14 mouse cellular contexts compared by ENCODE assay signal in genomic region chr1:68501561-68501960, GRCm38 (mm10).
DNase-seq lines count a peak whose midpoint lies in the region; ATAC-seq lines count a peak whose summit lies in the region.
"Had no signal": no experiment of that assay in that cellular context is flagged by ENCODE, and none has a peak within 500 bp of the region (broad histone marks: within the 10 kb centered on the region; RNA-seq: fewer than 3 reads in every experiment).

No protein-coding gene starts in this region.

- ATAC-seq in heart, embryonic 14.5 days (ENCODE audit: insufficient number of reproducible peaks, insufficient read depth, low FRiP score, low read depth), result 0 out of 2 replicates have a peak, but pooled peaks have one; percentile 21
- ATAC-seq: midbrain, embryonic 16.5 days had no signal

- no peaks in the 10 kb centered on the region for H3K27me3 ChIP-seq in heart, embryonic 14.5 days (ENCODE audit: control insufficient read depth, insufficient read depth, low read length)
- H3K27me3 ChIP-seq: embryonic facial prominence, embryonic 15.5 days; heart, embryonic 13.5 days had no signal

- H3K9me3 ChIP-seq in heart, embryonic 14.5 days (ENCODE audit: control insufficient read depth, low read length), result no peaks in the 10 kb centered on the region
- H3K9me3 ChIP-seq: embryonic facial prominence, embryonic 15.5 days; heart, embryonic 13.5 days had no signal

- intact Hi-C loops in heart, postnatal 25 days (cut with DNase I), result no loop called here

- H3K9ac ChIP-seq in heart, embryonic 14.5 days (ENCODE audit: low read length), result no peak overlapping the region
- H3K9ac ChIP-seq: embryonic facial prominence, embryonic 15.5 days; heart, embryonic 13.5 days had no signal

- no peak overlapping the region for H3K4me2 ChIP-seq in heart, embryonic 14.5 days (ENCODE audit: low read length)
- H3K4me2 ChIP-seq: embryonic facial prominence, embryonic 15.5 days; heart, embryonic 13.5 days had no signal

- H3K4me3 ChIP-seq in heart, embryonic 14.5 days (ENCODE audit: control insufficient read depth in 1 of 2, insufficient read depth in 1 of 2, low read depth in 1 of 2, low read length in 2 of 2), result no peak overlapping the region
- H3K4me3 ChIP-seq: embryonic facial prominence, embryonic 15.5 days; heart, embryonic 13.5 days had no signal

- H3K36me3 ChIP-seq in heart, embryonic 14.5 days (ENCODE audit: control insufficient read depth, insufficient read depth, low read length), result no peaks in the 10 kb centered on the region
- H3K36me3 ChIP-seq: embryonic facial prominence, embryonic 15.5 days; heart, embryonic 13.5 days had no signal

- DNase-seq in heart, adult 8-10 months (ENCODE audit: low spot score), result peak; percentile 22
- DNase-seq in heart, postnatal 25 days (ENCODE audit: low spot score), result no peak
- DNase-seq in Muller cell, postnatal 12 days (ENCODE audit: inconsistent ontology term), result peak; percentile 83
- DNase-seq in kidney, postnatal 14 days, result peak; percentile 75
- no peak for DNase-seq in layer of hippocampus, adult 8-10 months (ENCODE audit: low spot score in 2 of 2)
- no peak for DNase-seq in testis, postnatal 14 days (ENCODE audit: low spot score)
- no peak for DNase-seq in layer of hippocampus, postnatal 25 days (ENCODE audit: extremely low spot score in 1 of 2, low spot score in 1 of 2)
- DNase-seq: adrenal gland, adult 2 months; layer of hippocampus, adult 9-11 months; lung, adult 2 months had no signal

- H3K27ac ChIP-seq in heart, embryonic 14.5 days (replicated peaks in 1 of 2; ENCODE audit: control insufficient read depth in 1 of 2, insufficient read depth in 1 of 2, low read depth in 2 of 2, low read length in 2 of 2), result no peak overlapping the region; a peak in 1 of 4 replicates
- H3K27ac ChIP-seq: embryonic facial prominence, embryonic 15.5 days; heart, embryonic 13.5 days had no signal

- 28% methylated on average over 4 of the region's 4 CpGs for WGBS in heart, embryonic 14.5 days

- peaks cover 3 to 23% of the 10 kb centered on the region in 2 experiments for H3K4me1 ChIP-seq in heart, embryonic 14.5 days (ENCODE audit: control insufficient read depth in 2 of 2, insufficient read depth in 2 of 2, low read length in 2 of 2)
- H3K4me1 ChIP-seq: embryonic facial prominence, embryonic 15.5 days had no signal

Comparison
In these comparisons a context has a peak if more than half of its experiments do, and no peak if none do; other contexts are left out.
1. DNase-seq: peak in heart, adult 8-10 months (single experiment), Muller cell, postnatal 12 days (single experiment) and kidney, postnatal 14 days (single experiment); none in heart, postnatal 25 days (single experiment), layer of hippocampus, adult 8-10 months (0 of 2), testis, postnatal 14 days (single experiment) and layer of hippocampus, postnatal 25 days (0 of 2).